Mouse (Mus musculus) heart, embryonic 15.5 days (tissue): ENCODE data around the gene Taok3. TPM values are rescaled to one million over a fixed set of nuclear protein-coding genes. Genes with fewer than 3 reads are reported as not detected.

Experiments used
- ATAC-seq: fragments of 200-750 bp; cut with Nextera tagmentation; replicated peaks from 2 replicates; pipeline ENCODE4 v1.8.0; 2017; ENCODE audit warnings: low read depth, moderate TSS enrichment; ENCODE audit not compliant: insufficient number of reproducible peaks, insufficient read depth, low FRiP score
- H3K27ac ChIP-seq: fragments of 300-500 bp; sonication (generic); 2 replicates; pipeline ENCODE4 v1.5.1; 2015; ENCODE audit warnings: mild to moderate bottlenecking, inconsistent platforms
- H3K27me3 ChIP-seq: fragments of 300-500 bp; sonication (generic); 2 replicates; pipeline ENCODE4 v1.6.1; 2015; ENCODE audit warnings: inconsistent platforms
- H3K36me3 ChIP-seq: fragments of 300-500 bp; sonication (generic); 2 replicates; pipeline ENCODE4 v1.6.1; 2015; ENCODE audit warnings: mild to moderate bottlenecking, inconsistent platforms
- H3K4me1 ChIP-seq: fragments of 300-500 bp; sonication (generic); replicated peaks from 2 replicates; pipeline ENCODE4 v1.6.1; 2015; ENCODE audit warnings: inconsistent platforms
- H3K4me2 ChIP-seq: fragments of 300-500 bp; sonication (generic); 2 replicates; pipeline ENCODE4 v1.6.1; 2015; ENCODE audit warnings: inconsistent platforms, mild to moderate bottlenecking, moderate library complexity
- H3K4me3 ChIP-seq: fragments of 300-500 bp; sonication (generic); 2 replicates; pipeline ENCODE4 v1.5.1; 2015; ENCODE audit warnings: mild to moderate bottlenecking, inconsistent platforms
- H3K9ac ChIP-seq: fragments of 300-500 bp; sonication (generic); 2 replicates; pipeline ENCODE4 v1.6.1; 2015; ENCODE audit warnings: mild to moderate bottlenecking, inconsistent platforms
- H3K9me3 ChIP-seq: fragments of 300-500 bp; sonication (generic); replicated peaks from 2 replicates; pipeline ENCODE4 v1.6.1; 2016; ENCODE audit warnings: inconsistent platforms
- WGBS: fragments of 180-500 bp; shearing (Covaris S2); methylation state at CpG from one replicate; pipeline ENCODE4 v1.1.7; 2015; ENCODE audit warnings: mixed read lengths; 5-methylcytosine and 5-hydroxymethylcytosine counted together
- polyA plus RNA-seq: library from polyadenylated mRNA; unstranded; fragments of >200 nt; fragmentation: Nextera tagmentation; extraction: Ambion mirVana; gene quantifications from 2 replicates; pipeline ENCODE4 v1.2.1, GENCODE M21; 2015

Taok3 gene
- polyA plus RNA-seq = 10.2 and 13.9 TPM in 2 replicates

GRCm38 (mm10) chr5:117119777-117120488 lies at the start of gene Taok3:
Taok3 (plus strand) TSS chr5:117120129.
- under 1% methylated on average over 73 of the region's 74 CpGs for WGBS
- H3K4me3 ChIP-seq = peak within 1 kb of the TSS; percentile 88
- no peaks in the 10 kb centered on the region for H3K27me3 ChIP-seq
- H3K9me3 ChIP-seq = no peaks in the 10 kb centered on the region
- H3K4me2 ChIP-seq = peak within 1 kb of the TSS; percentile 97
- peak within 1 kb of the TSS; percentile 56 for H3K27ac ChIP-seq
- ATAC-seq = peak; percentile 91
- peaks cover 21% of the 10 kb centered on the region for H3K4me1 ChIP-seq
- H3K36me3 ChIP-seq = no peaks in the 10 kb centered on the region
- H3K9ac ChIP-seq = peak within 1 kb of the TSS; percentile 69

- Histone ChIP-seq H3K36me3 (peaks cover 17% of the 10 kb centered on the region), H3K27ac (no peak overlapping the region), H3K27me3 (peaks cover 4% of the 10 kb centered on the region; the same call in 1 of the 2 replicates), H3K9me3 (no peaks in the 10 kb centered on the region), H3K4me3 (peak overlapping the region; percentile 35), H3K9ac (peak overlapping the region; percentile 28; the same call in 1 of the 2 replicates), H3K4me1 (peaks cover 18% of the 10 kb centered on the region), H3K4me2 (peak overlapping the region; percentile 63)
- WGBS = 3% methylated on average over 13 of the region's 13 CpGs
- ATAC-seq = peak; percentile 54
These were observed 32.2 kb upstream of the Taok3 start for GRCm38 (mm10) chr5:117087718-117088117.

GRCm38 (mm10) chr5:117089147-117089546 lies 30.8 kb upstream of the Taok3 start:
- WGBS = 54% methylated on average over 3 of the region's 3 CpGs
- no peak for ATAC-seq

GRCm38 (mm10) chr5:117089786-117090185 lies 30.1 kb upstream of the Taok3 start:
- no peak overlapping the region for H3K4me3 ChIP-seq
- no peak overlapping the region for H3K9ac ChIP-seq
- H3K9me3 ChIP-seq = no peaks in the 10 kb centered on the region
- H3K4me1 ChIP-seq = peaks cover 20% of the 10 kb centered on the region
- H3K4me2 ChIP-seq = no peak overlapping the region
- H3K36me3 ChIP-seq = peaks cover 31% of the 10 kb centered on the region
- ATAC-seq = no peak
- H3K27me3 ChIP-seq = peaks cover 4% of the 10 kb centered on the region; the same call in 1 of the 2 replicates
- WGBS = 18% methylated on average over 6 of the region's 6 CpGs
- no peak overlapping the region for H3K27ac ChIP-seq

More at GRCm38 (mm10) chr5:117089147-117089546, 30.8 kb upstream of the Taok3 start:
- Histone ChIP-seq H3K4me1 (peaks cover 18% of the 10 kb centered on the region), H3K27me3 (peaks cover 4% of the 10 kb centered on the region; the same call in 1 of the 2 replicates), H3K27ac (no peak overlapping the region), H3K36me3 (peaks cover 31% of the 10 kb centered on the region), H3K9ac (no peak overlapping the region), H3K9me3 (no peaks in the 10 kb centered on the region), H3K4me2 (no peak overlapping the region), H3K4me3 (no peak overlapping the region)

- H3K27me3 ChIP-seq = no peaks in the 10 kb centered on the region
- no peaks in the 10 kb centered on the region for H3K9me3 ChIP-seq
- no peak overlapping the region for H3K4me3 ChIP-seq
- WGBS = 19% methylated on average over 7 of the region's 7 CpGs
- peaks cover 9% of the 10 kb centered on the region for H3K4me1 ChIP-seq
- ATAC-seq = 0 out of 2 replicates have a peak, but pooled peaks have one; percentile 23
- peaks cover 46% of the 10 kb centered on the region for H3K36me3 ChIP-seq
- H3K9ac ChIP-seq = no peak overlapping the region
- H3K27ac ChIP-seq = no peak overlapping the region
- no peak overlapping the region for H3K4me2 ChIP-seq
These were observed 25.5 kb upstream of the Taok3 start for GRCm38 (mm10) chr5:117094431-117094830.

GRCm38 (mm10) chr5:117096716-117097115 lies 23.2 kb upstream of the Taok3 start:
- no peak overlapping the region for H3K9ac ChIP-seq
- H3K4me1 ChIP-seq = peaks cover 2% of the 10 kb centered on the region
- WGBS = 48% methylated on average over 3 of the region's 3 CpGs
- no peaks in the 10 kb centered on the region for H3K9me3 ChIP-seq
- ATAC-seq = no peak
- no peaks in the 10 kb centered on the region for H3K27me3 ChIP-seq
- H3K27ac ChIP-seq = no peak overlapping the region
- peaks cover 62% of the 10 kb centered on the region for H3K36me3 ChIP-seq
- H3K4me3 ChIP-seq = no peak overlapping the region
- no peak overlapping the region for H3K4me2 ChIP-seq

- H3K27me3 ChIP-seq = no peaks in the 10 kb centered on the region
- H3K9me3 ChIP-seq = no peaks in the 10 kb centered on the region
- 88% methylated on average over 5 of the region's 5 CpGs for WGBS
- no peak overlapping the region for H3K4me2 ChIP-seq
- H3K4me3 ChIP-seq = no peak overlapping the region
- H3K36me3 ChIP-seq = peaks cover 51% of the 10 kb centered on the region
- H3K9ac ChIP-seq = no peak overlapping the region
- ATAC-seq = no peak
- peaks cover 2% of the 10 kb centered on the region for H3K4me1 ChIP-seq
- no peak overlapping the region for H3K27ac ChIP-seq
These were observed 20.9 kb upstream of the Taok3 start for GRCm38 (mm10) chr5:117099008-117099407.

- H3K36me3 ChIP-seq = peaks cover 58% of the 10 kb centered on the region
- 85% methylated on average over 11 of the region's 11 CpGs for WGBS
These were observed 20.2 kb upstream of the Taok3 start for GRCm38 (mm10) chr5:117099742-117100141.

GRCm38 (mm10) chr5:117103194-117103929 lies 16.6 kb upstream of the Taok3 start:
- Histone ChIP-seq H3K9me3 (no peaks in the 10 kb centered on the region), H3K9ac (no peak overlapping the region), H3K4me1 (no peaks in the 10 kb centered on the region), H3K4me3 (no peak overlapping the region), H3K27me3 (no peaks in the 10 kb centered on the region), H3K4me2 (no peak overlapping the region), H3K36me3 (peaks cover 78% of the 10 kb centered on the region), H3K27ac (no peak overlapping the region)
- 92% methylated on average over 20 of the region's 20 CpGs for WGBS
- ATAC-seq = no peak

More at GRCm38 (mm10) chr5:117099742-117100141, 20.2 kb upstream of the Taok3 start:
- Histone ChIP-seq H3K27me3 (no peaks in the 10 kb centered on the region), H3K27ac (no peak overlapping the region), H3K4me1 (no peaks in the 10 kb centered on the region; the same call in 1 of the 2 replicates), H3K4me2 (no peak overlapping the region), H3K9ac (no peak overlapping the region), H3K9me3 (no peaks in the 10 kb centered on the region), H3K4me3 (no peak overlapping the region)
- ATAC-seq = no peak

- Histone ChIP-seq H3K27me3 (no peaks in the 10 kb centered on the region), H3K4me1 (no peaks in the 10 kb centered on the region), H3K4me3 (no peak overlapping the region), H3K36me3 (peaks cover 80% of the 10 kb centered on the region), H3K9ac (no peak overlapping the region), H3K27ac (no peak overlapping the region), H3K9me3 (no peaks in the 10 kb centered on the region), H3K4me2 (no peak overlapping the region)
- WGBS = 94% methylated on average over 12 of the region's 12 CpGs
- no peak for ATAC-seq
These were observed 15.6 kb upstream of the Taok3 start for GRCm38 (mm10) chr5:117104329-117104728.

GRCm38 (mm10) chr5:117105761-117106160 lies 14.2 kb upstream of the Taok3 start:
- no peak for ATAC-seq

More at GRCm38 (mm10) chr5:117105761-117106160, 14.2 kb upstream of the Taok3 start:
- Histone ChIP-seq H3K27me3 (no peaks in the 10 kb centered on the region), H3K9me3 (no peaks in the 10 kb centered on the region), H3K36me3 (peaks cover 72% of the 10 kb centered on the region), H3K27ac (no peak overlapping the region), H3K9ac (no peak overlapping the region), H3K4me1 (no peaks in the 10 kb centered on the region), H3K4me2 (no peak overlapping the region), H3K4me3 (no peak overlapping the region)
- WGBS = 81% methylated on average over 9 of the region's 9 CpGs
